Mouse (Mus musculus): ENCODE data around the gene Cntf. TPM values are rescaled to one million over a fixed set of nuclear protein-coding genes. Genes with fewer than 3 reads are reported as not detected.

Gene Cntf
- polyA plus RNA-seq, 1 experiment from 2014 or later: 1.4 TPM

Other genes with a start within 250 kb of the Cntf start
- gene Fam111a, start 219.9 kb downstream of the Cntf start, polyA plus RNA-seq (2015; fragmentation: Nextera tagmentation; extraction: Ambion mirVana): 20.3 and 23.4 TPM in 2 replicates
- gene Gm4952, start 165.7 kb downstream of the Cntf start, polyA plus RNA-seq (2015; fragmentation: Nextera tagmentation; extraction: Ambion mirVana): 0.19 and 0.25 TPM in 2 replicates
- not detected in 2 replicates for gene Glyat, start 132.3 kb downstream of the Cntf start, polyA plus RNA-seq (2015; fragmentation: Nextera tagmentation; extraction: Ambion mirVana)
- not detected in 2 replicates for gene Olfr1442, start 95.2 kb downstream of the Cntf start, polyA plus RNA-seq (2015; fragmentation: Nextera tagmentation; extraction: Ambion mirVana)
- not detected in 2 replicates for gene Olfr1443, start 87.5 kb downstream of the Cntf start, polyA plus RNA-seq (2015; fragmentation: Nextera tagmentation; extraction: Ambion mirVana)
- gene Keg1, start 69.8 kb downstream of the Cntf start, polyA plus RNA-seq (2015; fragmentation: Nextera tagmentation; extraction: Ambion mirVana): not detected in 2 replicates
- 14.9 and 16.8 TPM in 2 replicates for gene Zfp91, start 30.5 kb upstream of the Cntf start, polyA plus RNA-seq (2015; fragmentation: Nextera tagmentation; extraction: Ambion mirVana)
- gene Lpxn, start 30.6 kb upstream of the Cntf start, polyA plus RNA-seq (2015; fragmentation: Nextera tagmentation; extraction: Ambion mirVana): 1.2 and 2.3 TPM in 2 replicates
- gene Gm5244, start 81.0 kb upstream of the Cntf start, polyA plus RNA-seq (2015; fragmentation: Nextera tagmentation; extraction: Ambion mirVana): not detected in 2 replicates
- not detected in 2 replicates for gene Olfr1444, start 91.7 kb upstream of the Cntf start, polyA plus RNA-seq (2015; fragmentation: Nextera tagmentation; extraction: Ambion mirVana)
- not detected in 2 replicates for gene Olfr1445, start 118.2 kb upstream of the Cntf start, polyA plus RNA-seq (2015; fragmentation: Nextera tagmentation; extraction: Ambion mirVana)
- not detected in 2 replicates for gene Olfr1446, start 127.9 kb upstream of the Cntf start, polyA plus RNA-seq (2015; fragmentation: Nextera tagmentation; extraction: Ambion mirVana)
- not detected in 2 replicates for gene Olfr1447, start 138.1 kb upstream of the Cntf start, polyA plus RNA-seq (2015; fragmentation: Nextera tagmentation; extraction: Ambion mirVana)
- gene Olfr1448, start 158.8 kb upstream of the Cntf start, polyA plus RNA-seq (2015; fragmentation: Nextera tagmentation; extraction: Ambion mirVana): not detected in 2 replicates
- gene Olfr1449, start 165.2 kb upstream of the Cntf start, polyA plus RNA-seq (2015; fragmentation: Nextera tagmentation; extraction: Ambion mirVana): not detected in 2 replicates
- 0.08 TPM in 1 of 2 replicates, not detected in the other for gene Olfr1450, start 184.6 kb upstream of the Cntf start, polyA plus RNA-seq (2015; fragmentation: Nextera tagmentation; extraction: Ambion mirVana)
- gene Olfr1451, start 229.4 kb upstream of the Cntf start, polyA plus RNA-seq (2015; fragmentation: Nextera tagmentation; extraction: Ambion mirVana): not detected in 2 replicates

All from embryonic facial prominence, embryonic 13.5 days (tissue).